In genomic region chr13:84222682-84222992, GRCm38 (mm10) we compare ENCODE assay signal across 8 mouse cellular contexts. TPM values are rescaled to one million over a fixed set of nuclear protein-coding genes. Genes with fewer than 3 reads are reported as not detected.
A peak's percentile ranks its signal among the peaks of the same experiment; 100 is the strongest.
DNase-seq lines count a peak whose midpoint lies in the region; ATAC-seq and TF ChIP-seq lines count a peak whose summit lies in the region.

No protein-coding gene starts in this region.

- peak overlapping the region; percentile 80; the same call in 1 of the 2 replicates for H3K27ac ChIP-seq in liver, adult 2 months (replicated peaks; ENCODE audit: insufficient read depth, low read depth, low read length)
- peak overlapping the region; percentile 87 for H3K27ac ChIP-seq in embryonic facial prominence, embryonic 10.5 days (replicated peaks)
- H3K27ac ChIP-seq in hindbrain, postnatal 0 days, result peak overlapping the region; percentile 91

- peak overlapping the region; percentile 70 for H3K4me3 ChIP-seq in liver, adult 2 months (ENCODE audit: insufficient read depth, low read depth, low read length)
- H3K4me3 ChIP-seq in embryonic facial prominence, embryonic 10.5 days, result peak overlapping the region; percentile 96
- peak overlapping the region; percentile 86 for H3K4me3 ChIP-seq in hindbrain, postnatal 0 days (ENCODE audit: low read length)
- peak overlapping the region; percentile 92 for H3K4me3 ChIP-seq in myocyte

- no peak for ATAC-seq in hindbrain, postnatal 0 days

- peaks cover 3% of the 10 kb centered on the region; the same call in 1 of the 2 replicates for H3K4me1 ChIP-seq in liver, adult 2 months (ENCODE audit: control insufficient read depth, insufficient read depth, low read length)
- H3K4me1 ChIP-seq in embryonic facial prominence, embryonic 10.5 days, result peaks cover 16% of the 10 kb centered on the region
- peaks cover 15% of the 10 kb centered on the region for H3K4me1 ChIP-seq in hindbrain, postnatal 0 days (ENCODE audit: insufficient read depth, low read length)

- H3ac ChIP-seq in myocyte (ENCODE audit: control insufficient read depth, insufficient read length), result peak overlapping the region; percentile 56

- no peak for TF ChIP-seq POLR2A in liver, adult 2 months (IDR thresholded peaks at IDR 0.05; ENCODE audit: extremely low read depth, insufficient read depth, low read length)
- TF ChIP-seq POLR2A in myocyte (IDR thresholded peaks at IDR 0.05; ENCODE audit: insufficient read length, low read depth), result no peak

- no peaks in the 10 kb centered on the region for H3K36me3 ChIP-seq in liver, adult 2 months (ENCODE audit: control insufficient read depth, insufficient read depth, low read length)
- H3K36me3 ChIP-seq in embryonic facial prominence, embryonic 10.5 days (replicated peaks), result peaks cover 4% of the 10 kb centered on the region
- no peaks in the 10 kb centered on the region for H3K36me3 ChIP-seq in hindbrain, postnatal 0 days (ENCODE audit: insufficient read depth, low read length)
- peaks cover 3% of the 10 kb centered on the region for H3K36me3 ChIP-seq in myocyte (ENCODE audit: control insufficient read depth, insufficient read depth)

- peaks cover 11% of the 10 kb centered on the region; the same call in 1 of the 2 replicates for H3K79me2 ChIP-seq in liver, adult 2 months (ENCODE audit: control insufficient read depth, insufficient read depth, low read length)
- H3K79me2 ChIP-seq in myocyte (ENCODE audit: control insufficient read depth, insufficient read depth), result peaks cover 54% of the 10 kb centered on the region

- peak overlapping the region; percentile 76 for H3K9ac ChIP-seq in liver, adult 2 months (ENCODE audit: low read depth, low read length)
- H3K9ac ChIP-seq in hindbrain, postnatal 0 days (replicated peaks; ENCODE audit: low read length), result peak overlapping the region; percentile 83

- H3K27me3 ChIP-seq in liver, adult 2 months (ENCODE audit: control insufficient read depth, insufficient read depth, low read length), result no peaks in the 10 kb centered on the region
- no peaks in the 10 kb centered on the region for H3K27me3 ChIP-seq in embryonic facial prominence, embryonic 10.5 days (replicated peaks; ENCODE audit: low read depth, poor library complexity, severe bottlenecking)
- H3K27me3 ChIP-seq in hindbrain, postnatal 0 days (ENCODE audit: insufficient read depth, low read length), result no peaks in the 10 kb centered on the region
- no peaks in the 10 kb centered on the region for H3K27me3 ChIP-seq in myocyte (ENCODE audit: control insufficient read depth, insufficient read depth, insufficient read length)

- H3K9me3 ChIP-seq in embryonic facial prominence, embryonic 10.5 days, result no peaks in the 10 kb centered on the region
- H3K9me3 ChIP-seq in hindbrain, postnatal 0 days (ENCODE audit: low read length), result no peaks in the 10 kb centered on the region

- peak overlapping the region; percentile 92 for H3K4me2 ChIP-seq in hindbrain, postnatal 0 days (ENCODE audit: low read depth, low read length)
- H3K4me2 ChIP-seq in myocyte (ENCODE audit: low read depth), result peak overlapping the region; percentile 91

- no peak for DNase-seq in liver, adult 2 months (ENCODE audit: extremely low read depth, low read depth, low spot score)
- no peak for DNase-seq in liver
- DNase-seq in embryonic facial prominence, embryonic 10.5 days (ENCODE audit: low spot score), result no peak
- peak; percentile 46 for DNase-seq in hindbrain, postnatal 0 days (ENCODE audit: low spot score)
- DNase-seq in adrenal gland, adult (ENCODE audit: inconsistent age in 2 of 2, low spot score in 1 of 2), result no peak
- no peak for DNase-seq in left cerebral cortex, adult 18-20 months (ENCODE audit: low spot score in 2 of 2)
- DNase-seq in layer of hippocampus, postnatal 25 days (ENCODE audit: extremely low spot score in 1 of 2, low spot score in 1 of 2), result no peak

- no peak for TF ChIP-seq CTCF in liver, adult 2 months (IDR thresholded peaks at IDR 0.05; ENCODE audit: low read depth, low read length)
- TF ChIP-seq CTCF in hindbrain, postnatal 0 days (IDR thresholded peaks at IDR 0.05; ENCODE audit: low read depth), result no peak

- 2% methylated on average over 10 of the region's 10 CpGs for WGBS in liver, adult 2 months
- WGBS in embryonic facial prominence, embryonic 10.5 days, result 4% methylated on average over 10 of the region's 10 CpGs
- WGBS in hindbrain, postnatal 0 days, result 2% methylated on average over 10 of the region's 10 CpGs

TF ChIP-seq in myocyte, 11 proteins besides CTCF, POLR2A, EP300 and RAD21:
- no peak for TF ChIP-seq USF1 (IDR thresholded peaks at IDR 0.05; ENCODE audit: low read depth)
- no peak for TF ChIP-seq POLR2AphosphoS2 (IDR thresholded peaks at IDR 0.05; ENCODE audit: insufficient read length, low read depth)

RNA-seq across cellular contexts. Expression of gene Tmem161b, which starts 0.5 kb away (rescaled TPM):
- total RNA-seq in liver, adult 2 months (2014; rRNA removed), result 9.3 and 11.2 TPM in 2 replicates
- polyA plus RNA-seq in liver, adult 2 months (2012; rRNA removed), result 2.3 and 2.5 TPM in 2 replicates
- 13.4 and 14.5 TPM in 2 replicates for polyA plus RNA-seq in embryonic facial prominence, embryonic 10.5 days (2016; fragmentation: Nextera tagmentation; extraction: Ambion mirVana)
- total RNA-seq in hindbrain, postnatal 0 days (2014; rRNA removed), result 22.5 and 24.5 TPM in 2 replicates
- 29.0 and 29.3 TPM in 2 replicates for polyA plus RNA-seq in hindbrain, postnatal 0 days (2015; fragmentation: Nextera tagmentation; extraction: Ambion mirVana)
- polyA plus RNA-seq in myocyte (2012; fragmentation: generic; extraction: Trizol), result 2.5 TPM
- 10 to 100 TPM; 24.9 to 29.8 TPM for total RNA-seq in left cerebral cortex, adult 18-20 months (2021)
- 10 to 100 TPM; 33.3 to 43.7 TPM for total RNA-seq in layer of hippocampus, postnatal 25 days (2021)
